Mouse (Mus musculus) forebrain, embryonic 10.5 days (tissue): ENCODE measurements around the gene Ugt1a6a. TPM values are rescaled to one million over a fixed set of nuclear protein-coding genes. Genes with fewer than 3 reads are reported as not detected.
"Not testable (repeated sequence)": the region's sequence is repeated elsewhere in the genome, so short reads cannot be mapped to it uniquely, and the experiment has no call there.

Experiments
- DNase-seq: peaks from one replicate; pipeline ENCODE4 v3.0.0-alpha.2; 2017; ENCODE audit warnings: low spot score; ENCODE audit errors: extremely low spot score
- H3K27ac ChIP-seq: fragments of 300-500 bp; sonication (generic); 2 replicates; pipeline ENCODE4 v1.5.1; 2016; ENCODE audit warnings: mild to moderate bottlenecking
- H3K27me3 ChIP-seq: fragments of 300-500 bp; sonication (generic); 2 replicates; pipeline ENCODE4 v1.6.1; 2016; ENCODE audit warnings: mild to moderate bottlenecking; ENCODE audit not compliant: poor library complexity, severe bottlenecking
- H3K36me3 ChIP-seq: fragments of 300-500 bp; sonication (generic); replicated peaks from 2 replicates; pipeline ENCODE4 v1.6.1; 2016; ENCODE audit warnings: mild to moderate bottlenecking, moderate library complexity
- H3K4me1 ChIP-seq: fragments of 300-500 bp; sonication (generic); 2 replicates; pipeline ENCODE4 v1.6.1; 2016
- H3K4me3 ChIP-seq: fragments of 300-500 bp; sonication (generic); 2 replicates; pipeline ENCODE4 v1.5.1; 2016; ENCODE audit warnings: mild to moderate bottlenecking, moderate library complexity
- H3K9me3 ChIP-seq: fragments of 300-500 bp; sonication (generic); 2 replicates; pipeline ENCODE4 v1.6.1; 2016; ENCODE audit warnings: mild to moderate bottlenecking, moderate library complexity
- WGBS: fragments of 180-500 bp; shearing (Covaris S2); methylation state at CpG from one replicate; pipeline ENCODE4 v1.1.7; 2016; 5-methylcytosine and 5-hydroxymethylcytosine counted together
- polyA plus RNA-seq: library from polyadenylated mRNA; unstranded; fragments of >200 nt; fragmentation: Nextera tagmentation; extraction: Ambion mirVana; gene quantifications from 2 replicates; pipeline ENCODE4 v1.2.1, GENCODE M21; 2016

Gene Ugt1a6a
- polyA plus RNA-seq, 1 experiment from 2014 or later, result 0.20 TPM

DNA sequence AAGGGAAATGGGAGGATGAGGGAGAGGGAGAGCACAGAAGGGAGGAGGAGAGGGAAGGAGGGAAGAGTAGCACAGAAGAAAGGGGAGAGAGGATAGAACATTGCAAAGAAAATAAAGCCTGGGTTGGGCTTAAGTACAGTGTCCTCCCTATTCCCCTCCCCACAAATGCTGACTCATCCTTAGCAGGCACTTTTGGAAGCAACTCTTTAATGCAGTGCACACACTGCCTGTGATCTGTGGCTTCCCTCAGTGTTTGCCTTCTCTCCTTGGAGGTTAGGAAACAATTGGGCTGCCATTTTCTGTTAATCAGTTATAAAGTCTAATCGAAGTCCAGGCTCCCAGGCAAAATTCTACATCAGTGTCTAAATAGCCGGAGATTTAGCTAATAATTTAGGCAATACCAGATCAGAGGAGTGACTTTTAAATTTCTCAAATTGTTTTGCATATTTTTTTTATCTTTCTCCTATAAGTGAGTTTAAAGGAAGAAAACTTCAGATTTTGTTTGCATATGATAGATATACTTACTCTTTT lies 25.5 kb upstream of the Ugt1a6a start:
- not testable (repeated sequence) for H3K27ac ChIP-seq, DNase-seq, H3K9me3 ChIP-seq, H3K4me1 ChIP-seq, H3K4me3 ChIP-seq, H3K36me3 ChIP-seq, H3K27me3 ChIP-seq
- 84% methylated on average over 2 of the region's 2 CpGs for WGBS

- not testable (repeated sequence) for H3K9me3 ChIP-seq, H3K4me1 ChIP-seq, H3K4me3 ChIP-seq, H3K27me3 ChIP-seq, H3K36me3 ChIP-seq, H3K27ac ChIP-seq, DNase-seq
- 90% methylated on average over 2 of the region's 2 CpGs for WGBS
Measured at GRCm38 (mm10) chr1:88109604-88110003, 25.0 kb upstream of the Ugt1a6a start.

DNA sequence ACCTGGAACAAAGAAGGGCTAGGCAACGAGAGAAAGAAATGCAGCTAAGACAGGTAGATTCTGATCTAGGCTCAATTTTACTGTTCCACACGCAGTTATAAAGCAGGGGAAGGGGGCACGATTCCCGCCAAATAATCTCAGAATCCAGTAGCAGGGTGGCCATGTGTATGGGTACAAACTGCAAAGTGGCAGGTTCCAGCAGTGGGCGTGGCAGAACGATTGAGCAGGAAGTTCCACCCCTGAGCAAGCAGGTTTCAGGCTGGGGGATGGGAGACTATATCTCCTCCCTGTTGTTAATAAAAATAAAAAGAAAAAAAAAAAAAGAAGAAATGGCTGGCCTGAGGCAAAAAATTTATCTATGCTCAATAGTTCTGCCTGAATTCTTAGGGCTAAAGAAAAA lies 21.8 kb upstream of the Ugt1a6a start:
- H3K27ac ChIP-seq, H3K9me3 ChIP-seq, H3K27me3 ChIP-seq, H3K4me3 ChIP-seq, H3K36me3 ChIP-seq, H3K4me1 ChIP-seq, DNase-seq: not testable (repeated sequence)
- 89% methylated on average over 6 of the region's 6 CpGs for WGBS

GRCm38 (mm10) chr1:88120550-88120949 lies 14.1 kb upstream of the Ugt1a6a start:
- H3K4me1 ChIP-seq, H3K27ac ChIP-seq, H3K27me3 ChIP-seq, DNase-seq, H3K36me3 ChIP-seq, H3K9me3 ChIP-seq, H3K4me3 ChIP-seq: not testable (repeated sequence)
- WGBS, result 11% methylated on average over 4 of the region's 4 CpGs

DNA sequence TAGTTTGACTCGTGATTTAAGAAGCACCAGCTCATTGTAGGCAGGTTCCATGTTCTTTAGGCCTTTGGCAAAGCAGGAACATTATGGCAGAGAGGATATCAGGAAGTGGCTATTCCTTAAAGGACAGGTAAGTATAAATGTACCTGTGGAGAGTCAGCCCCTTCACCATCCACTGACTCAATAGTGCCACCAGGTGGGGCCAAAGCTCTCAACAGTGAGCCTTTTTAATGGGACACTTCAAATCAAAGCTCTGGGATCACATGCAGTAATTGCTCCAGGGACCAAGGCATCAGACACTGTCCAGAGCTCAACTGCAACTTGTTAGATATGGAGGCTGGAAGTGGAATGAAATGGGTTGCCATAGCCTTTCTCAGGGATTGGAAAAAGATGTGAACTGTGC lies 13.1 kb upstream of the Ugt1a6a start:
- H3K27me3 ChIP-seq, H3K9me3 ChIP-seq, H3K36me3 ChIP-seq, H3K4me1 ChIP-seq, DNase-seq, H3K27ac ChIP-seq, H3K4me3 ChIP-seq: not testable (repeated sequence)
- no CpG with 5 or more reads among the region's 1 CpGs for WGBS

DNA sequence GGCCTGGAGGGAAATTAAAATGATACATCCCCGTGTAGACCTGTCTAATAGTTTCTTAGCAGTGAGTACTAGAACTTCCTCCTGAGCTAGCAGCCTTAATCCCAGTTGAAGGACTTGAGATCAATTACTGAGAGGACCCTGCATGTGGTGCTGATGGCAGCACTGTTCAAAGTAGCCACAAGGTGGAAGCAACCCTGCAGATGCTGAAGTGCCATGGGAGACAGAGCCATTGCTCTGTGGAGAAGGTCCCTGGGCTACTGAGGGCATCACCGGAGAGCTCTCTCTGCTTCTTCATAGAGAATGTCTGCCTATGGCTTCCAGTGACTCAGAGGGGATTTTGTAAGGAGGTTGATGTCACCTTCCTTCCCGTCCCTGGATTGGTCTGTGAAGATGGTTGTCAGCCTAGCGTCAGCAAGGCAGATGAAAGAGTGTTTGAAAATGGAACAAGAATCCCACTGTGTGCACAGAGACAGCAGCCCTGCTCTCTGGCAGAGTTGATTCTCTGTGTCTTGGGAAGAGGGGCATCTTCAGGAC lies 8.7 kb upstream of the Ugt1a6a start:
- not testable (repeated sequence) for H3K27me3 ChIP-seq, H3K9me3 ChIP-seq, H3K4me1 ChIP-seq, H3K36me3 ChIP-seq, H3K27ac ChIP-seq, H3K4me3 ChIP-seq, DNase-seq
- 81% methylated on average over 4 of the region's 4 CpGs for WGBS

- H3K4me3 ChIP-seq, H3K27me3 ChIP-seq, H3K36me3 ChIP-seq, H3K27ac ChIP-seq, H3K4me1 ChIP-seq, H3K9me3 ChIP-seq, DNase-seq: not testable (repeated sequence)
- 92% methylated on average over 2 of the region's 2 CpGs for WGBS
Measured at GRCm38 (mm10) chr1:88129091-88129490, 5.5 kb upstream of the Ugt1a6a start.

- H3K9me3 ChIP-seq, H3K27ac ChIP-seq, DNase-seq, H3K36me3 ChIP-seq, H3K4me3 ChIP-seq, H3K27me3 ChIP-seq: not testable (repeated sequence)
- WGBS, result 96% methylated on average over 1 of the region's 1 CpGs
- peaks cover 10% of the 10 kb centered on the region for H3K4me1 ChIP-seq
Measured at GRCm38 (mm10) chr1:88130223-88130622, 4.4 kb upstream of the Ugt1a6a start.

DNA sequence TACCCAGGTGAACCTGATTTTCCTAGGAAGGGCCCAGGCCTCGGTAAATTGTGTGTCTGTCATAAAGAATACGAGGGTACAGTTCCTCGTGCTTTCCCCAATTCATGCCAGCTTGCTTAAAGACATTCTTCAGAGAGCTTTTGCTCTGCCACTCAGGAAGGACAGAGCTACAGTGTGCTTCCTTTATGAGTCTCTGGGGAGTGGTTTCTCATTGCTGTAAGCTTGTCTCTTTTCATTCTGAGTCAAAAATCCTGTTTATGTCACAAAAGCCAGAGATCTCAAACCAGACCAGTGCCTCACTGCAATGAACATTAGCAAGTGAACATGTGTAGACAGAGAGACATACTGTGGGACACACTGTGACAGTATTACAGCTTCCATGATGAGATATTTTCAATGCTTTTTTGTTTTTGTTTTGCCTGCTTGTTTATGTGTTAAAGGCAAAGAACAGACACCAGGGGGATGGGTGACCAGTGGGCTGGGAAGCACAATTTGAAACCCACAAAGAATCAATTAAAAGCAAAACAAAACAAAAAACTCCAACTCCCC lies 627 bp upstream of the Ugt1a6a start:
- WGBS, result 81% methylated on average over 3 of the region's 3 CpGs
- H3K36me3 ChIP-seq, result no peaks in the 10 kb centered on the region
- H3K4me3 ChIP-seq, result no peak overlapping the region
- H3K4me1 ChIP-seq, result peaks cover 10% of the 10 kb centered on the region
- peak overlapping the region; percentile 66 for H3K27ac ChIP-seq
- H3K27me3 ChIP-seq, result no peaks in the 10 kb centered on the region
- no peak for DNase-seq
- H3K9me3 ChIP-seq, result no peaks in the 10 kb centered on the region

DNA sequence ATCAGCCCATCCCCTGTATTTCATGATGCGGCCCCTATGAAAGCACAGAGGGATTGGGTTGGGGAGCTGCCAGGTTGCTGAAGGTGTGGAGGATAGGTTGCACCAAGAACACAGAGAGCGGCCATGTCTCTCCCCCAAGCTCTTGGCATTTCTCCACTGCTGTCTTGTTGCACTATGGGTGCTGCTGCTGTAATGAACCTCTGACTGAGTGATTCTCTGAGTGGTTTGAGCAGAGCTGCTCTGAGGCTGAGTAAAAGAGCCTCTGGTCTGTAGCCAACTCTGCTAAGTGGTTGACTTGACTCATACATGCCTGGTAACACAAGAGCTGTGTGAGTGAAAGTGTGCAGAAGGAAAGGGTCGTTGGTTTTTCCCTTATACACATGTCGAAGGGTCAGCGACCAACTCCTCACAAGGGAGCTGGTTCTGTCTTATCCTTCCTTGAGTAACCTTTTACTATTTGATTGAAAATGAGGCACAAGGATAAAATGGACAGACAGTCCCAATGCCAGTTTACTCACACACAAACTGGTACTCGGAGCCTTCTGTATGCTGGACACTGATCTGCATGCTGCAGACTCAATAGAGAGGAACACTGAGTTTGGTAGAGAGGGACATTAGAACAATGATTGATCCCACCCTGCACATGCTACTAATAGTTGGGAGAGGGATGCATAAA lies 758 bp downstream of the Ugt1a6a start:
- H3K36me3 ChIP-seq, H3K27ac ChIP-seq, H3K9me3 ChIP-seq, DNase-seq, H3K27me3 ChIP-seq, H3K4me3 ChIP-seq: not testable (repeated sequence)
- 83% methylated on average over 6 of the region's 6 CpGs for WGBS
- H3K4me1 ChIP-seq, result peaks cover 10% of the 10 kb centered on the region

GRCm38 (mm10) chr1:88136646-88137045 lies 2.0 kb downstream of the Ugt1a6a start:
- DNase-seq, result no peak
- WGBS, result 83% methylated on average over 2 of the region's 2 CpGs
- Histone ChIP-seq H3K36me3 (no peaks in the 10 kb centered on the region), H3K9me3 (no peaks in the 10 kb centered on the region), H3K4me1 (peaks cover 10% of the 10 kb centered on the region), H3K27me3 (no peaks in the 10 kb centered on the region), H3K4me3 (no peak overlapping the region), H3K27ac (no peak overlapping the region)

DNA sequence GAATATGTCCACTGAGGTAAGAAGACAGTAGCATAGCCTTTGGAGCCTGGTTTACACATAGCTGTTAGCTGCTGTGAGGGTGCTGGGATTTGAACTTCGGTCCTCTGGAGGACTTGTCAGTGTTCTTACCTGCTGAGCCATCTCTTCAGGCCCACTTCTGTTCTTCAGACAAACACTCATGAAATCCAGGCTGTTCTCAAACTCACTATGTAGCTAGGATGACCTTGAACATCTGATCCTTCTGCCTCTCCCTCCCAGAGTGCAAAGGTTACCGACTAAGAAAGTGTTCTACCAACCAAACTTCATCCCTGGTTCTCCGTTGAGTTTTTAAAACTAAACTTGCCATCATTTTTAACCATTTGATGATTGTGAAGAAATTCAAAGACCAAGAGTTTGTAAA lies 2.7 kb downstream of the Ugt1a6a start:
- no peak overlapping the region for H3K27ac ChIP-seq
- no peaks in the 10 kb centered on the region for H3K36me3 ChIP-seq
- H3K9me3 ChIP-seq, result no peaks in the 10 kb centered on the region
- WGBS, result 94% methylated on average over 3 of the region's 3 CpGs
- H3K27me3 ChIP-seq, result no peaks in the 10 kb centered on the region
- peaks cover 10% of the 10 kb centered on the region for H3K4me1 ChIP-seq
- no peak for DNase-seq
- no peak overlapping the region for H3K4me3 ChIP-seq

- peaks cover 10% of the 10 kb centered on the region for H3K4me1 ChIP-seq
- H3K36me3 ChIP-seq, result no peaks in the 10 kb centered on the region
- H3K4me3 ChIP-seq, result no peak overlapping the region
- H3K27me3 ChIP-seq, result no peaks in the 10 kb centered on the region
- 82% methylated on average over 1 of the region's 1 CpGs for WGBS
- no peak for DNase-seq
- H3K9me3 ChIP-seq, result no peaks in the 10 kb centered on the region
- H3K27ac ChIP-seq, result no peak overlapping the region
Measured at GRCm38 (mm10) chr1:88138145-88138544, 3.5 kb downstream of the Ugt1a6a start.
